Mouse (Mus musculus) cerebellum, postnatal 10 days (tissue): ENCODE results near the gene Pth2.
"Not testable (repeated sequence)": the region's sequence is repeated elsewhere in the genome, so short reads cannot be mapped to it uniquely, and the experiment has no call there.

Source experiments
- DNase-seq, 2 experiments: peaks; one replicate each; pipeline ENCODE4 v3.0.0; 2021; ENCODE audit warnings: mixed read lengths in 2 of 2

Pth2 gene

DNA sequence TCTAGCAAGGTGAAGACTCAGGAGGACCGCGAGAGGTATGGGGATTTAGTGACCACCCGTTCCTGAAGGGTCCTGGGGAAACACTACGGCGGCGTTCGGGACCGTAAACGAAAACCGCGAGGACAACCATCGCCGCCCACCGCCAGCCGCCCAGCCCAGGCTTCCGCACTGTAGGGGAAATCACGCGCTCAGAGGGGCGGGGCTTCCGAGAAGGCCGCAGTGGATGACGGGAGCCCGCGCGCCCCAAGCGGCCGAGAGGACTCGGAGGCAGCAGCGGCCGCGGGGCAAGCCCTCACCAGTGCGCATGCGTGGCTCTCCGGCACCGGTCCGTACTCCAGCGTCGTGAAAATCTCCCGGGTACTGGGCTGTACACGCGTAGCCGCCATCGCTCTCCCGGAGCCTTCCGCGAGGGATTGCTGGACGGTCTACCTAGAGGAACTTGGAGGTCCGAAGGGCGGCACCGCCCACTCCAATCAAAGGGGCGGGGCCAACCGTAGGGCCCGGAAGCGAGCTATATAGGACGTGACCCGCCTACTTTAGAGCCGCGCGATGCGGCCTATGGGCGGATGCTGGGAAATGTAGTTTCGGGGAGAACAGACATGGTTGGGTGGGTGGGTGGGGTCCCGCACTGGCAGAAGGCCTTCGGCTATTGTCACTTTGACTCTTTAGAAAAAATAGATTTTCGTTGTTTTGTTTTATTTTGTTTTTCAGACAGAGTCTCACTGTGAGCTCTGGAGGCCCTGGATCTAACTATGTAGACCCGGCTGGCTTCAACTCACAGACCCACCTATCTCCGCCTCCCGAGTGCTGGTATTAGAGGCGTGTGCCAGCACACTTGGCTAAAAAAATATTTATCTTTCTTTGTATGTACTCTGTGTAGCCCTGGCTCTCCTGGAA, 26.5 kb upstream of the Pth2 start, which contains the start of the genes Pih1d1 and Aldh16a1:
Gene Pih1d1 (plus strand): TSS at position 208 of the 897 bp plus-strand sequence.
Gene Aldh16a1 (minus strand): TSS at position 489 of the 897 bp plus-strand sequence.
- DNase-seq, result peak; percentile 99

DNA sequence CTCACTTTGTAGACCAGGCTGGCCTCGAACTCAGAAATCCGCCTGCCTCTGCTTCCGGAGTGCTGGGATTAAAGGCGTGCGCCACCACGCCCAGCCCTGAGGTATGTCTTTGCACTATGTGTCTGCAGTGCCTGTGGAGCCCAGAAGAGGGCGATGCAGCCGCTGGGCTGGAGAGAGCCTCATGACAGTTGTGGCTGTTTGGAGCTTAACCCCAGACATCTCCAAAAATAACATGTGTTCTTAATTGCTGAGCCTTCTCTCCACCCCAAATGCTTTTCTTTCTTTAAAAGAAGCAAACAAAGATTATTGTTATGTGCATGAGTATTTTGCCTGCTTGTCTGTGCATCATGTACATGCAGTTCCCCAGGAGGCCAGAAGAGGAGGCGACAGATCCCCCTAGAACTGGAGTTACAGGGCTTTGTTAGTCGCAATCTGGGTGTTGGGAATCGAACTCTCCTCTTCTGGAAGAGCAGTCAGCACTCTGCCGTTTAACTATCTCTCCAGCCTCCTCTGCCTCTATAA, 25.7 kb upstream of the Pth2 start:
- peak; percentile 79 to 85 for DNase-seq

DNA sequence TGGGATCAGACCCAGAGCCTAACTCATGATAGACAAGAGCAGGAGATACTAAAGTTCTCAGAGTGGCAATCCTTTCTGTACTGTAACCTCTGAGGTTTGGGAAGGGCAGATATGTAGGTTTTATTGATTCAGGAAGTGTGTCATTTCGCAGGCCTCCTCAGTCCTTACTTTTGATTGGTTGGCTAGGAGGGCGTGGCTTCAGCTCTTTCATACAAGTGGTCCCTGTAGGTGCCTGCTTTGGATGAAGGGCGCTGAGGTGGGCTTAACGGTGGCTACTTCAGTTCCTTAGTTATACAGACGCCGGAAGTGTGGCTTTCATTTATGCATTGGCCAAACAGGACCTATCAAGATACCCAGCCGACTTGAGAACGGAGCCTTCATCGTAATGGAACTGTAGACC, 25.2 kb upstream of the Pth2 start:
- peak in 1 of 2 experiments; percentile 17 for DNase-seq

DNA sequence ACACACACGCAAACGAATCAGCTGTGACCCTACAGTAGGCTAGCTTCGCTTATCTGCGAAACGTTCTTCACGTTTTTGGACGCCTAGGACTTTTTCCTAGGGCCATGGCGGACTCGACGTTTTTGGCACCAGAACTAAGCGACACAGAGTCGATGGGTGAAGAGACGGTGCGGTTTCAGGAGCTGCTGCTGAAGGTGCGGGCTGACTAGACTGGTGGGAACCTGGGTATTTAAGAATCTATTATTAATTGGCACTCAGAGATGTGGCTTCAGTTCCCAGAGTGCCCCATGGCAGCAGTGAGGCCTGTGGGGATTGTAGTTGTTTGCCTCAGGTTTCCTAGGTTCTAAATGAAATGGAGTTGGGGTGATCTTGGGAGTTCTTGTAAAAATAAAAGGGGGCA, 24.6 kb upstream of the Pth2 start:
- peak in 1 of 2 experiments; percentile 7 for DNase-seq

DNA sequence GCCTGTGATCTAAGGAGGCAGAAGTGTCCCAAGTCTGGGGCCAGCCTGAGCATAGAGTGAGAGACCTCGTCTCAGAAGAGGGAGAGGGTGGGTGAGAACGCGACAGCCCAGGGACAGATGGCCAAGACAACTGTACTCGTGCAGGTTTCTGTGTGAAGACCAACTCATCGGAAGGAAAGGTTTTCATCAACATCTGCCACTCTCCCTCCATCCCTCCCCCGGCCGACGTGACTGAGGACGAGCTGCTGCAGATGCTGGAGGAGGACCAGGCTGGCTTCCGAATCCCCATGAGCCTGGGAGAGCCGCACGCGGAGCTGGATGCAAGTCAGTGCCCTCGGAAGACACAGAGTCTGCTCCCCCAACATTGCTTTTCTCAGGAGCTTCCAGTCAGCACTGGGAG, 23.3 kb upstream of the Pth2 start:
- peak in 1 of 2 experiments; percentile 19 for DNase-seq

DNA sequence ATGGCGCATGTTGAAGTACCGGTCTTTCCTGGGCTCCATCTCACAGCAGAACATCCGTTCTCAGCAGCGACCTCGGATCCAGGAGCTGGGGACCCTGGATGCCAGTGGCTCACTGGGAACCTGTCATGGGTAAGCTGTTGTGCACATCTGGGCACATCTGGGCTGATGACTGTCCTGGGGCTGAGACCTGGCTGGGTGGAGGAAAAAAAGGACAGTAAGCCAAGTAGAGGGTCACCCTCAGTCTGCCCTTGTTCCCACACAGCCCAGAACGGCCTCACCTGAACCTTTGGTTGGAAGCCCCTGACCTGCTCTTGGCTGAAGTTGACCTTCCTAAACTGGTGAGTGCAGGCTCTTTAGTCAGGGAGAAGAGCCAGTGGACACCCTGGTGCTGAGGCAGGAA, 21.8 kb upstream of the Pth2 start:
- DNase-seq, result no peak

DNA sequence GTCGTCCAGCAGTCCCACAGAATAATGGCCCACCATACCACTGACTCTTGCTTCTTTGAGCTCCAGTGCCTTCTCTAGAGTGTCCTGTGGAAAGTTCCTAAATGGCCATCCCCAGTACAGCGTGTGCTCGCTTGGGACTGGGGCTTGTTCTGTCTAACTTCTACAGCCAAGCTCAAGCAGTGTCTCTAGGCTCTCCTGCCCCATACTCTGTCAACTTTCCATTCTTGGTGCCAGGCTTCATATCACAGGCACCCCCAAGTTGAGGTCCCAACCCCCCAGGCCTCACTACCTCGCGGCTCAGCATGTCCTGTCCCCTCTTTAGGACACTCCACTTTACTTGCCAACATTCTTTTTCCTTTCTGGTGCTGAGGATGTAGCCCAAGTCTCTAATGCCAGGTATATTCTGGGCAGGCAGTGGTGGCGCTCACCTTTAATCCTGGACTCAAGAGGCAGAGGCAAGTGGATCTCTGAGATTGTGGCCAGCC, 20.4 kb upstream of the Pth2 start:
- DNase-seq, result no peak

DNA sequence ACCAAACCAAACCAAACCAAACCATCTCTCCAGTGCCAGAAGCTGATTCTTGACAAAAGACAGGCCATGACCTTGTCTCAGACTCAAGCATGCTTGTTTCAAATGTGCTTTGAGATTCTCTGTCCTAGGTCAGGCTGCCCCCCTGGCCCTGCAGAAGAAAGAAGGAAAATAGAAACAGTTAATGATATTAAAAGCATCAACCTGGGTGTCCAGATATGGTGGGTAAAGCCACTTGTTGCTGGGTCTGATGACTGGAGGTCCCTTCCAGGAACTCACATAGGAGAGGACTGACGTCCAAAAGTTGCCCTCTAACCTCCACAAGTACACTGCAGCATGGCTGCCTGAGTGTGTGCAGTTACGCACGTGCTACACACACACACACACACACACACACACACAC, 19.9 kb upstream of the Pth2 start:
- DNase-seq, result no peak

DNA sequence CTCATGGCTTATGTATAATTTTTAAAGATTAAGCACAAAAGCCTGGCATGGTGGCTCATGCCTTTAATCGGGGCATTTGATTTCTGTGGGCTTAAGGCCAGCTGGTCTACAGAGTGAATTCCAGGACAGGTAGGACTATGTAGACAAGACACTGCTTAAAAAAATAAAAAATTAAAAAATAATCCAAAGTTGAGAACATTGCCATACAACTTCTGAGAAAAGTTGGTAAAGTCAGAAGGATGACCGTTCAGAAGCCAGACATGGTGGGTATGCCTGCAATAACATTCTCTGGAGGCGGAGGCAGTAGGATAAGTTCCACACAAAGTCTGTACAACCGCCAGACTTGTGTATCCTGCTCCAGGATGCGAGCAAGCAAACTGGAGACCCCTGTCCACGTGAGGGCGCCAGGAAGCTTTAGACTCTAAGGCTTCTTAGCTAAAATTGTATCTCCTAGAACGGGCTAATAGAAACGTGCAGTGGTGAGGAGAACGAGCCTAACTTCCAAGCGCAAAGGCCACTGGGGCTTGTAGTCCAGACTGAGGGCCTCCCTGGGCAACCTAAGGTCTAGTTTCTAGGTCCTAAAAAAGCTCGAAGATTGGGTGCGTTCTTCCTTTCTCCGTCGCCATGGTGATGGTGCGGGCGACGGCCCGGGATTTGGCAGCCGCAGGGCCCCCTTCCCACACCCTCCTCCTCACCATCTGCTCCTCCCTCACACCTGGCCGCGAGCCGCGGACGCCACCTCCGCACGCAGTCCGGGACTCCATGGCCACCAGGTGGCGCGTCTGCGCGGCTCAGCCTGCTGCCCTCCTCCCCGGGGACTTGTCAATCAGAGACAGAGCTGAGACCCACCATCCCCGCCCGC, 19.0 kb upstream of the Pth2 start:
- peak; percentile 100 for DNase-seq

DNA sequence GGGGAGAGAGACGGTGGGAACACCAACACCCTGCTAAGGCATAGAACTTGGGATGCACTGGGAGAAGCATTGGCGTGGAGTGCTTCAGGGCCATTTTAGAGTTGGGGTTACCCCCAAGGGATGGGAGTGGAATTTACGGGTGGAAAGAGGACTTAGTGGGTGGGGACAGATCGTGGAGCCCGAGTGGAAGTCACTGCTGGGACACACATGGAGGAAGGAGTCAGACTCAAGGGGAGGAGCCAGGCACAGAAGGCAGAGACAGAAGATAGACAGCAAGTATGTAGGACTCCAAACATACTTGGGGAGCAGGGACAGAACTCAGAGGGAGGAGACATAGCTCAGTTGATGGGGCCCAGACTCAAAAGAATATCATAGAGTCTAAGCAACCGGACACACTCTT, 18.2 kb upstream of the Pth2 start:
- DNase-seq, result no peak

DNA sequence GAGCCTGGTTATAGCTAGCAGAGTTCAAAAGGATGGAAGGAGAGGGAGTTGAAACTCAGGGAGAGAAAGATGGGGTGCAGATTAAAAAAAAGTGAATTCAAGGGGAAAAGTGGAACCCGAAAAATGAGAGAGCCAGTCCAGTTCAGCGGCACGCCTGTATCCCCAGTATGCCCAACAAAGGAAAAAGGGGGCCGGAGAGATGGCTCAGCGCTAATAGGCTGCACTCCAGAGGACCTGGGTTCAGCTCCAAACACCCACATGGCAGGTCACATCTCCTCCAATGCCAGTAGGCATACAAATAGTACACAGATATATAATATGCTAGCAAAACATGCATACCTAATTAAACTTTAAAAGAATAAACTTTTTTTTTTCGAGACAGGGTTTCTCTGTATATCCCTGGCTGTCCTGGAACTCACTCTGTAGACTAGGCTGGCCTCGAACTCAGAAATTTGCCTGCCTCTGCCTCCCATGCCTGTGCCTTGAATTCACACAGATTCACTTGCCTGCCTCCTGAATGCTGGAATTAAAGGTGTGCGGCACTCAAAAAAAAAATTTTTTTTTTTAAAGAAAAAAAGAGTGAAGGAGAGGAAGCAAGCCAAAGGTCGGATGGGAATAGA, 17.7 kb upstream of the Pth2 start:
- DNase-seq, result no peak

DNA sequence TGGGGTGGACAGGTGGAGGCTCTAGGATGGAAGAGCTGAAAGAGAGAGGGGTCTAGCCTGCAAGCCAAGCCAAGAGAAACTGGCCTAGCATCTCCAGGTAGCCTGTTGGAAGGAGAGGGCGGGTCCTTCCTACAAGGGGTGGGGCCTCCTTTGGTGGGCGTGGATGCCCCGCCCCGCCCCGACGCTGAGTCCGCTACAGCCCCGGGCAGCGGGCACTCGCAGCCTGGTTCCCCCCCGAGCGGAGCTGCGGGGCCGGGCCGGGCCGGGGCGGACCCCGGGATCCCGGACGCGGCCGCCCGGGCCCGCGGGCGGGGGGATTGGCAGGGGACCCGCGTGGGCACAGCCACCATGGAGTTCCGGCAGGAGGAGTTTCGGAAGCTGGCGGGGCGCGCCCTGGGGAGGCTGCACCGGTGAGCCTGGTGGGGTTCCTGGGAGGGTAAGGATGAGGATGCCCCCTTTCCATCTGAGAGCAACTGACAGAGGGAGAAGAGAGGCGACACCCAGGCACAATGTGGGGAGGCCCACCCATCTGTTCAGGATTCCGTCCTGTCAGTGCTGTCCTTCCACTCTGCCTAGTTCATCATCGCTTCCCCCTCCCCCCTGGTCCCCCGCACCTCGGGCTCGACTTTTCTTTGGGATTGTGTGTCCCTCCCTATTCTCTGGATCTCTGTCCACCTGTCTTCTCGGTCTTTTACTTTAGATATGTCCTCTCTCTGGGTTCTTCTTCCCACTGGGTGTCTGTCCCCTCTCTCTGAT, 16.9 kb upstream of the Pth2 start, which contains the start of gene Slc17a7:
Gene Slc17a7 (plus strand): TSS at position 215 of the 756 bp plus-strand sequence.
- DNase-seq, result peak; percentile 81 to 86

DNA sequence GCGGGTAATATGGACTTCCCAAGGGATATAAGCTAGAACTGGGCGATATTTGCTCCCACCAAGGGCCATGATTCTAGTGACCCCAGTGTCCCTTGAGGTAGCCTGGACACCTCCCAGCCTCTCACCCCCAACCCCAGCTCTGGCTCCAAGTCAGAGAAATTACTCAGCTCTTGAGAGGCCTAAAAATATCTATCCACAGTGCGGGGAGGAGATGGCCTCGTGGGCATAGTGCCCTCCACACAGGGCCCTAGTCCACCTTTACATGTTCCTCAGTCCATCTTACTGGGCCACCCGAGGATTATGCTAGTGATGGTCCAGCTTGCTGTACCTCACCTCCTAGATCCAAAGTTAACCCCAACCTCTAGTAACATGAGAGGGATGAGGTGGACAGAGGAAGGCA, 16.0 kb upstream of the Pth2 start:
- peak; percentile 56 to 58 for DNase-seq

DNA sequence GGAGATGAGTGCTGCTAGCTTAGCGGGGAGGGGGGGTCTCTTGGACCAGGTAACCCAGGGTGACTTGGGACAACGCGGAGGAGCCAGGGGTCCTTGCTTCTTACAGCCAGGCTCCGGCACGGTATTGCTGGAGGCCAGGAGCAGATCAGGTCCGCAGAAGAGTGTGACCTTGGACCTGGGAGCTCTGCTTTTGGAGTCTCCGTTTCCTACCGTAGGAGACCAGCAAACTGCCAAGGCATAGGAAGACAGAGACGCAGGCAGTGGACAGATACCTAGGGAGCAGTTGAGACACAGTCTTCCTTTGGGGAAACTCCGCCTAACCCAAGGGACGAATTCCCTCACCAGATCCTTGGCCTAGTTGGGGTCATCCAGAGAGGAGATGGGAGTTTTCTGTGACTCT, 15.1 kb upstream of the Pth2 start:
- DNase-seq, result no peak

DNA sequence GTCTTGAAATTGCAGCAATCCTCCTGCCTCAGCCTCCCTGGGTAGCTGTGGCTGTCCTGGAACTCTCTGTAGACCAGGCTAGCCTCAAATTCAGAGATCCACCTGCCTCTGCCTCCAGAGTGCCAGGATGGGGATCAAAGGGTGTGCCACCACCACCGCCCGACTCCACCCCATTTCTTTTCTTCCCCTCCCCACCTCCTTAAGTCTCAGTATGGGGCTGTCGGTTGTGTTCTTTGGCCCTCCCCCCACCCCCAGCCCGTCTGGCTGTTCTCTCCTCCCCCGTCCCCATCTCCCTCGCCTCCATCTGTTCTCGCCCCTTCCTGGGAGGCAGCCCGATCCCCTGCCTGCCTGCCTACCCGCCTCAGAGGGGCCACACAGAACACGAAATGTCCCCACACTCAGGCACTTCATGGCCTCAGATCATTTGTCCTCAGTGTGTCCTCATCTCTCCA, 13.8 kb upstream of the Pth2 start:
- DNase-seq, result peak; percentile 59 to 70

DNA sequence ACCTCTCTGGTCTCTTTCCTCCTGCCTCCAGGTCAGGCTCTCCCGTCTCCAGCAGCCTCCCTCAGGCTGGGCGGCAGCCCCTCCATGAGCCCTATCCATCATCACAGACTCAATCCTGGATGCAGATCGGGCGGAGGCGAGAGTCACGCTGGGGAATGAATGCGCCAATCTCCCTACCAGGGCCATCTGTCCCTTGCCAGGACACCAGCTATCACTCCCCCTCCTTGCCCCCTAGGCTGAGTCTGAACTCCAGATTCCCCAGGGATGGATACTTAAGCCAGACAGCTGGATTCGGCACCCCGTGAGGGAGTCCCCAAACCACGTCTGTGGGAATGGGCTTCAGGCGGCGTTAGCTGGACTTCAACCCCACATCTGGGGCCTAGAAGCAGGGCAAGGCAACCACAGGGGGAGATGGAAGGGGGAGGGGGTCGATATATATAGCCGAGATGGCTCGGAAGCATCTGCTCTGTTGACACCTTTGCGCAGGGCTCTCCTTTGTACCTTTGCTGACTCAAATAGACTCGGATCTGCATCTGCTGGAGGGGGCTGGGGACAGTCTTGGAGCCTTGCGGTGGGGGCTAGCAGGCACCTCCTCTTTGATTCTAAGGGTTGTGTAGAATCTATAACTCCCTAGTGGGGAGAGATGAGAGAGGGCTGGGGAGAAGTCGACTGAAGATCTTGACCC, 12.9 kb upstream of the Pth2 start:
- DNase-seq, result peak; percentile 74 to 81

DNA sequence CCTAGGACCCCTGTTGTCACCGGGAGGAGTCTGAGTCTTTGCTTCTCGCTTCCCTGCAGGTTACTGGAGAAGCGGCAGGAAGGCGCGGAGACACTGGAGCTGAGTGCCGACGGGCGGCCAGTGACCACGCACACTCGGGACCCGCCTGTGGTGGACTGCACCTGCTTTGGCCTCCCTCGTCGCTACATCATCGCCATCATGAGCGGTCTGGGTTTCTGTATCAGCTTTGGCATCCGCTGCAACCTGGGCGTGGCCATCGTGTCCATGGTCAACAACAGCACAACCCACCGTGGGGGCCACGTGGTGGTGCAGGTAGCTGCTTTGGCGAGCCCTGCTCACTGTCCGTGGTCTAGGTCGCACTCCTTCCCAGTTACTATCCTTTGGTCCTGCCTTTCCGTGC, 12.1 kb upstream of the Pth2 start:
- DNase-seq, result peak; percentile 65 to 67

DNA sequence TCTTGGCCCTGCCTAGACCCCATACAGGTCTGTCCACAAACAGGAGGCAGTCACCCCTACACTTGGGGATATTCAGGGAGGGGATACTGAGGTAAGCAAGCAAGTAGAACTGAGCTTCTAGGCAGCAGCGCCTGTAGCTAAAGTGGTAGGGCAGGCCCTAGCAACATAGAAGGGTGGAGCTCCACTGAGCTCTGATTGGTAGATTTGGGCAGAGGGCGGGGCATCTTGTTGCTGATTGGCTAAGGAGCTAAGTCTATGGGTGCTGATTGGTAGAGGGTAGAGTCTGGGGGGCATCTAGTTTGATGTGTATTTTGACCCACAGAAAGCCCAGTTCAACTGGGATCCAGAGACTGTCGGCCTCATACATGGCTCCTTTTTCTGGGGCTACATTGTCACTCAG, 11.3 kb upstream of the Pth2 start:
- peak; percentile 71 to 79 for DNase-seq

DNA sequence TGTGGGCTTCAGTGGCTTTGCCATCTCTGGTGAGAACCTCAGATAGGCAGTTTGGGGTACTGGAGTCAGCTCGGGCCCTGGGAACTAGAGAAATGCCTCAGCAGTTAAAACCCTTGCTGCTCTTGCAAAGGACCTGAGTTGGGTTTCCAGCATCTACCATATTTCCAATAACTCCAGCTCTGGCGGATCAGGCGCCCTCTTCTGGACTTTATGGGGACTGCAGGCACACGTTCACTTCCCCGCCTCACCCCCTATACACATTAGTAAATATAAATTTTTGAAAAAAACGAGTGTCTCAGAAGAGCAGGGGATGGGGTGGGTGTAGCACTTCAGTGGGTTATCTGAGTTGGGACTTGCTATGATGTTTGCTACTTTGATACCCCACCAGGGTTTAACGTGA, 7.8 kb upstream of the Pth2 start:
- DNase-seq, result peak; percentile 55 to 68

DNA sequence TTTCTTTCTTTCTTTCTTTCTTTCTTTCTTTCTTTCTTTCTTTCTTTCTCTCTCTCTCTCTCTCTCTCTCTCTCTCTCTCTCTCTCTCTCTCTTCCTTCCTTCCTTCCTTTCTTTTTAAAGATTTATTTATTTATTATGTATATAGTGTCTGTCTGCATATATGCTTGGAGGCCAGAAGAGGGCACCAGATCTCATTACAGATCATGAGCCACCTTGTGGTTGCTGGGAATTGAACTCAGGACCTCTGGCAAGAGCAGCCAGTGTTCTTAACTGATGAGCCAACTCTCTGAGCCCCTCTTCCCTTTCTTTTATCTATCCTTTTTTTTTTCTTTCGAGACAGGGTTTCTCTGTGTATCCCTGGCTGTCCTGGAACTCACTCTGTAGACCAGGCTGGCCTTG, 7.0 kb upstream of the Pth2 start:
- not testable (repeated sequence) for DNase-seq
